Mouse (Mus musculus) kidney, embryonic 14.5 days (tissue): ENCODE measurements around the gene Ifnlr1. TPM values are rescaled to one million over a fixed set of nuclear protein-coding genes. Genes with fewer than 3 reads are reported as not detected.
A peak's percentile ranks its signal among the peaks of the same experiment; 100 is the strongest.

Experiments
- ATAC-seq: fragments of 200-750 bp; cut with Nextera tagmentation; 2 replicates; pipeline ENCODE4 v1.8.0; 2017; ENCODE audit warnings: moderate number of reproducible peaks, mild to moderate bottlenecking, moderate TSS enrichment, moderate library complexity; ENCODE audit not compliant: low FRiP score, low TSS enrichment
- H3K27ac ChIP-seq: fragments of 300-500 bp; sonication (generic); 2 replicates; pipeline ENCODE4 v1.5.1; 2014; ENCODE audit warnings: low read depth, mild to moderate bottlenecking, low read length, moderate library complexity, mixed read lengths
- H3K27me3 ChIP-seq: fragments of 300-500 bp; sonication (generic); 2 replicates; pipeline ENCODE4 v1.6.1; 2014; ENCODE audit warnings: mild to moderate bottlenecking, low read length; ENCODE audit not compliant: control insufficient read depth, insufficient read depth
- H3K36me3 ChIP-seq: fragments of 300-500 bp; sonication (generic); 2 replicates; pipeline ENCODE4 v1.6.1; 2014; ENCODE audit warnings: low read length, mixed read lengths; ENCODE audit not compliant: control insufficient read depth, insufficient read depth
- H3K4me1 ChIP-seq: fragments of 300-500 bp; sonication (generic); 2 replicates; pipeline ENCODE4 v1.6.1; 2014; ENCODE audit warnings: low read length, mixed read lengths; ENCODE audit not compliant: control insufficient read depth, insufficient read depth
- H3K4me2 ChIP-seq: fragments of 300-500 bp; sonication (generic); replicated peaks from 2 replicates; pipeline ENCODE4 v1.6.1; 2014; ENCODE audit warnings: low read depth, mild to moderate bottlenecking, low read length
- H3K4me3 ChIP-seq: fragments of 300-500 bp; sonication (generic); 2 replicates; pipeline ENCODE4 v1.5.1; 2014; ENCODE audit warnings: mild to moderate bottlenecking, low read length
- H3K9ac ChIP-seq: fragments of 300-500 bp; sonication (generic); 2 replicates; pipeline ENCODE4 v1.6.1; 2014; ENCODE audit warnings: low read depth, mild to moderate bottlenecking, low read length, moderate library complexity
- H3K9me3 ChIP-seq: fragments of 300-500 bp; sonication (generic); 2 replicates; pipeline ENCODE4 v1.6.1; 2016; ENCODE audit warnings: low read length; ENCODE audit not compliant: control insufficient read depth
- WGBS: fragments of 180-500 bp; shearing (Covaris S2); extraction: QIAGEN DNeasy Blood & Tissue Kit; methylation state at CpG from one replicate; pipeline ENCODE4 v1.1.7; 2014; 5-methylcytosine and 5-hydroxymethylcytosine counted together
- polyA plus RNA-seq: library from polyadenylated mRNA; unstranded; fragments of >200 nt; fragmentation: Nextera tagmentation; extraction: Ambion mirVana; gene quantifications from 2 replicates; pipeline ENCODE4 v1.2.1, GENCODE M21; 2014

Ifnlr1 gene
- polyA plus RNA-seq, 1 experiment from 2014 or later = 1.1 TPM

- no peak for ATAC-seq
- 84% methylated on average over 12 of the region's 12 CpGs for WGBS
- H3K27ac ChIP-seq = no peak overlapping the region
Measured at GRCm38 (mm10) chr4:135658899-135659298, 27.2 kb upstream of the Ifnlr1 start.

GRCm38 (mm10) chr4:135661082-135661809 is 24.8 kb upstream of the Ifnlr1 start:
- H3K4me2 ChIP-seq = no peak overlapping the region
- no peak overlapping the region for H3K9ac ChIP-seq
- H3K4me3 ChIP-seq = no peak overlapping the region
- H3K4me1 ChIP-seq = peaks cover 11% of the 10 kb centered on the region
- H3K9me3 ChIP-seq = no peaks in the 10 kb centered on the region
- no peaks in the 10 kb centered on the region; the same call in 1 of the 2 replicates for H3K27me3 ChIP-seq
- WGBS = 44% methylated on average over 5 of the region's 6 CpGs
- no peaks in the 10 kb centered on the region for H3K36me3 ChIP-seq
- H3K27ac ChIP-seq = no peak overlapping the region
- 0 out of 2 replicates have a peak, but pooled peaks have one; percentile 22 for ATAC-seq

More at GRCm38 (mm10) chr4:135658899-135659298, 27.2 kb upstream of the Ifnlr1 start:
- Histone ChIP-seq H3K4me1 (peaks cover 24% of the 10 kb centered on the region), H3K36me3 (no peaks in the 10 kb centered on the region), H3K27me3 (no peaks in the 10 kb centered on the region; the same call in 1 of the 2 replicates), H3K4me2 (no peak overlapping the region), H3K9me3 (no peaks in the 10 kb centered on the region), H3K4me3 (no peak overlapping the region), H3K9ac (no peak overlapping the region)

- Histone ChIP-seq H3K9ac (no peak overlapping the region), H3K4me3 (no peak overlapping the region), H3K4me2 (no peak overlapping the region), H3K27ac (no peak overlapping the region), H3K27me3 (no peaks in the 10 kb centered on the region), H3K9me3 (no peaks in the 10 kb centered on the region), H3K36me3 (no peaks in the 10 kb centered on the region), H3K4me1 (peaks cover 9% of the 10 kb centered on the region; the same call in 1 of the 2 replicates)
- ATAC-seq = no peak
- WGBS = 78% methylated on average over 6 of the region's 6 CpGs
Measured at GRCm38 (mm10) chr4:135661994-135662393, 24.1 kb upstream of the Ifnlr1 start.

- H3K9me3 ChIP-seq = no peaks in the 10 kb centered on the region
- no peak overlapping the region for H3K9ac ChIP-seq
- no peak overlapping the region for H3K27ac ChIP-seq
- H3K4me1 ChIP-seq = no peaks in the 10 kb centered on the region
- H3K27me3 ChIP-seq = no peaks in the 10 kb centered on the region
- WGBS = 80% methylated on average over 6 of the region's 6 CpGs
- no peak overlapping the region for H3K4me2 ChIP-seq
- H3K36me3 ChIP-seq = no peaks in the 10 kb centered on the region
- no peak overlapping the region for H3K4me3 ChIP-seq
- no peak for ATAC-seq
Measured at GRCm38 (mm10) chr4:135664656-135665055, 21.4 kb upstream of the Ifnlr1 start.

GRCm38 (mm10) chr4:135666192-135666975 is 19.7 kb upstream of the Ifnlr1 start:
- no peaks in the 10 kb centered on the region for H3K27me3 ChIP-seq
- no peak overlapping the region for H3K27ac ChIP-seq
- no peaks in the 10 kb centered on the region for H3K4me1 ChIP-seq
- 51% methylated on average over 17 of the region's 17 CpGs for WGBS
- H3K9me3 ChIP-seq = no peaks in the 10 kb centered on the region
- H3K9ac ChIP-seq = no peak overlapping the region
- no peak for ATAC-seq
- no peak overlapping the region for H3K4me2 ChIP-seq
- no peaks in the 10 kb centered on the region for H3K36me3 ChIP-seq
- no peak overlapping the region for H3K4me3 ChIP-seq

GRCm38 (mm10) chr4:135667266-135667844 is 18.7 kb upstream of the Ifnlr1 start:
- H3K27ac ChIP-seq = no peak overlapping the region
- no peaks in the 10 kb centered on the region for H3K27me3 ChIP-seq
- ATAC-seq = no peak
- no peak overlapping the region; the same call in 1 of the 2 replicates for H3K9ac ChIP-seq
- H3K4me1 ChIP-seq = no peaks in the 10 kb centered on the region
- H3K4me3 ChIP-seq = no peak overlapping the region
- H3K36me3 ChIP-seq = no peaks in the 10 kb centered on the region
- H3K4me2 ChIP-seq = no peak overlapping the region
- 15% methylated on average over 16 of the region's 16 CpGs for WGBS
- no peaks in the 10 kb centered on the region for H3K9me3 ChIP-seq

GRCm38 (mm10) chr4:135673507-135673906 is 12.6 kb upstream of the Ifnlr1 start:
- Histone ChIP-seq H3K9me3 (no peaks in the 10 kb centered on the region), H3K27ac (no peak overlapping the region), H3K4me3 (no peak overlapping the region), H3K4me1 (no peaks in the 10 kb centered on the region), H3K27me3 (no peaks in the 10 kb centered on the region), H3K36me3 (no peaks in the 10 kb centered on the region), H3K4me2 (no peak overlapping the region), H3K9ac (no peak overlapping the region)
- ATAC-seq = no peak
- WGBS = 79% methylated on average over 3 of the region's 3 CpGs

- no peaks in the 10 kb centered on the region for H3K27me3 ChIP-seq
- no peak overlapping the region for H3K4me3 ChIP-seq
- no peak for ATAC-seq
- H3K4me1 ChIP-seq = no peaks in the 10 kb centered on the region
- H3K9ac ChIP-seq = no peak overlapping the region
- H3K4me2 ChIP-seq = no peak overlapping the region
- H3K9me3 ChIP-seq = no peaks in the 10 kb centered on the region
- H3K36me3 ChIP-seq = no peaks in the 10 kb centered on the region
- 69% methylated on average over 9 of the region's 9 CpGs for WGBS
- no peak overlapping the region for H3K27ac ChIP-seq
Measured at GRCm38 (mm10) chr4:135674993-135675392, 11.1 kb upstream of the Ifnlr1 start.

- no peaks in the 10 kb centered on the region for H3K4me1 ChIP-seq
- no peak overlapping the region for H3K27ac ChIP-seq
- H3K27me3 ChIP-seq = no peaks in the 10 kb centered on the region
- no peaks in the 10 kb centered on the region for H3K9me3 ChIP-seq
- H3K36me3 ChIP-seq = no peaks in the 10 kb centered on the region
- H3K4me2 ChIP-seq = no peak overlapping the region
- H3K9ac ChIP-seq = no peak overlapping the region
- H3K4me3 ChIP-seq = no peak overlapping the region
- ATAC-seq = no peak
- WGBS = 77% methylated on average over 5 of the region's 5 CpGs
Measured at GRCm38 (mm10) chr4:135676476-135676875, 9.6 kb upstream of the Ifnlr1 start.
